Mouse (Mus musculus): ENCODE data around the gene Scn8a.

DNA sequence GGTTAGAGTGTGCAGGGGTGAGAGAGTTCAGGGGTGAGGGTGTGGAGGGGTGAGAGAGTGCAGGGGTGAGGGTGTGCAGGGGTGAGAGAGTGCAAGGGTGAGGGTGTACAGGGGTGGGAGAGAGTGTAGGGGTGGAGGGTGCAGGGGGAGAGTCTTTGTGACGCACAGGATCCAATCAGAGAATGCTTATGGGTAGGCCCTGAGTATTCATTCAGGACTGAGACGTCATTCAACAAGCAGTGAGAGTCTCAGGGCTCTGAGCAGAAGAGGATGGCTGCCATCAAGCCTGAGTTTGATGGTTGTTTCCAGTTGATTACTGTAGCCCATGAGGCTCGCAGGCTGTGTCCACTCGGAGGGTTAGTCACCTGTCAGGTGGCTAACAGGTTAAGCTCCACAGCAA lies 48.4 kb downstream of the Scn8a start:
- TF ChIP-seq POLR2A (IDR thresholded peaks at IDR 0.05; ENCODE audit: low read depth, low read length), result no peak
- no peak for TF ChIP-seq CTCF (conservative IDR thresholded peaks at IDR 0.05; ENCODE audit: insufficient read depth, insufficient read length, low read depth, low read length)
